Mouse (Mus musculus): Measurements from ENCODE around the gene Vmo1. TPM values are rescaled to one million over a fixed set of nuclear protein-coding genes. Genes with fewer than 3 reads are reported as not detected.

Gene Vmo1
- polyA plus RNA-seq, 1 experiment from 2014 or later = 0.31 TPM

- no peak for ATAC-seq (ENCODE audit: low FRiP score, low read depth)
- 81% methylated on average over 10 of the region's 10 CpGs for WGBS
- Histone ChIP-seq H3K9me3 (no peaks in the 10 kb centered on the region), H3K4me1 (peaks cover 11% of the 10 kb centered on the region; the same call in 1 of the 2 replicates), H3K27ac (0 out of 2 replicates have a peak within 1 kb of the TSS, but pooled peaks have one; percentile 40), H3K36me3 (no peaks in the 10 kb centered on the region), H3K4me2 (replicated peaks) (peak within 1 kb of the TSS; percentile 63), H3K9ac (peak within 1 kb of the TSS; percentile 70), H3K27me3 (peaks cover 15% of the 10 kb centered on the region; the same call in 1 of the 2 replicates), H3K4me3 (peak within 1 kb of the TSS; percentile 37)
Observed at GRCm38 (mm10) chr11:70518923-70519322, 4.5 kb upstream of the Vmo1 start, which contains the start of gene Gltpd2. Gene Gltpd2 (plus strand): TSS chr11:70519196.

- Histone ChIP-seq H3K4me3 (no peak overlapping the region), H3K9me3 (no peaks in the 10 kb centered on the region), H3K4me2 (replicated peaks) (no peak overlapping the region), H3K9ac (no peak overlapping the region), H3K27me3 (peaks cover 15% of the 10 kb centered on the region; the same call in 1 of the 2 replicates), H3K36me3 (no peaks in the 10 kb centered on the region), H3K27ac (no peak overlapping the region), H3K4me1 (peaks cover 11% of the 10 kb centered on the region; the same call in 1 of the 2 replicates)
- 23% methylated on average over 1 of the region's 1 CpGs for WGBS
- no peak for ATAC-seq (ENCODE audit: low FRiP score, low read depth)
Observed at GRCm38 (mm10) chr11:70518436-70518835, 4.0 kb upstream of the Vmo1 start.

GRCm38 (mm10) chr11:70516352-70516751 is 1.9 kb upstream of the Vmo1 start:
- Histone ChIP-seq H3K9ac (no peak overlapping the region), H3K36me3 (no peaks in the 10 kb centered on the region), H3K27me3 (peaks cover 15% of the 10 kb centered on the region; the same call in 1 of the 2 replicates), H3K4me3 (no peak overlapping the region), H3K9me3 (no peaks in the 10 kb centered on the region), H3K4me1 (peaks cover 11% of the 10 kb centered on the region; the same call in 1 of the 2 replicates), H3K27ac (no peak overlapping the region), H3K4me2 (replicated peaks) (no peak overlapping the region)
- ATAC-seq (ENCODE audit: low FRiP score, low read depth) = no peak
- 21% methylated on average over 2 of the region's 2 CpGs for WGBS

- H3K27ac ChIP-seq = no peak overlapping the region
- no peak overlapping the region for H3K4me2 ChIP-seq (replicated peaks)
- no peak for ATAC-seq (ENCODE audit: low FRiP score, low read depth)
- peaks cover 10% of the 10 kb centered on the region; the same call in 1 of the 2 replicates for H3K4me1 ChIP-seq
- no peaks in the 10 kb centered on the region for H3K36me3 ChIP-seq
- H3K4me3 ChIP-seq = no peak overlapping the region
- 66% methylated on average over 11 of the region's 11 CpGs for WGBS
- no peaks in the 10 kb centered on the region for H3K9me3 ChIP-seq
- no peaks in the 10 kb centered on the region for H3K27me3 ChIP-seq
- no peak overlapping the region; the same call in none of the 2 replicates for H3K9ac ChIP-seq
Observed at GRCm38 (mm10) chr11:70513520-70513919, 896 bp downstream of the Vmo1 start.

- no peak overlapping the region for H3K4me3 ChIP-seq
- no peak for ATAC-seq (ENCODE audit: low FRiP score, low read depth)
- WGBS = 75% methylated on average over 7 of the region's 7 CpGs
- H3K4me1 ChIP-seq = peaks cover 10% of the 10 kb centered on the region; the same call in 1 of the 2 replicates
- no peak overlapping the region for H3K9ac ChIP-seq
- no peaks in the 10 kb centered on the region for H3K36me3 ChIP-seq
- H3K27me3 ChIP-seq = no peaks in the 10 kb centered on the region
- H3K9me3 ChIP-seq = no peaks in the 10 kb centered on the region
- H3K27ac ChIP-seq = no peak overlapping the region
- no peak overlapping the region for H3K4me2 ChIP-seq (replicated peaks)
Observed at GRCm38 (mm10) chr11:70512709-70513342, 1.6 kb downstream of the Vmo1 start.

- ATAC-seq (ENCODE audit: low FRiP score, low read depth) = no peak
- Histone ChIP-seq H3K9ac (no peak overlapping the region), H3K4me3 (no peak overlapping the region), H3K4me2 (replicated peaks) (no peak overlapping the region), H3K27me3 (no peaks in the 10 kb centered on the region), H3K36me3 (no peaks in the 10 kb centered on the region), H3K9me3 (no peaks in the 10 kb centered on the region), H3K4me1 (peaks cover 10% of the 10 kb centered on the region; the same call in 1 of the 2 replicates), H3K27ac (no peak overlapping the region)
- 89% methylated on average over 7 of the region's 7 CpGs for WGBS
Observed at GRCm38 (mm10) chr11:70511825-70512224, 2.6 kb downstream of the Vmo1 start.

- Histone ChIP-seq H3K9me3 (no peaks in the 10 kb centered on the region), H3K36me3 (no peaks in the 10 kb centered on the region), H3K27me3 (no peaks in the 10 kb centered on the region), H3K27ac (no peak overlapping the region), H3K4me3 (no peak overlapping the region), H3K4me1 (peaks cover 10% of the 10 kb centered on the region; the same call in 1 of the 2 replicates), H3K4me2 (replicated peaks) (no peak overlapping the region), H3K9ac (no peak overlapping the region)
- no peak for ATAC-seq (ENCODE audit: low FRiP score, low read depth)
- 67% methylated on average over 2 of the region's 2 CpGs for WGBS
Observed at GRCm38 (mm10) chr11:70511242-70511641, 3.2 kb downstream of the Vmo1 start.

GRCm38 (mm10) chr11:70509753-70510564 is 4.5 kb downstream of the Vmo1 start:
- WGBS = 6% methylated on average over 19 of the region's 19 CpGs
- H3K36me3 ChIP-seq = no peaks in the 10 kb centered on the region
- H3K9ac ChIP-seq = peak overlapping the region; percentile 8; the same call in 1 of the 2 replicates
- peak overlapping the region; percentile 52 for H3K4me2 ChIP-seq (replicated peaks)
- peaks cover 10% of the 10 kb centered on the region; the same call in 1 of the 2 replicates for H3K4me1 ChIP-seq
- no peaks in the 10 kb centered on the region for H3K9me3 ChIP-seq
- no peaks in the 10 kb centered on the region for H3K27me3 ChIP-seq
- H3K4me3 ChIP-seq = peak overlapping the region; percentile 18; the same call in 1 of the 2 replicates
- no peak overlapping the region for H3K27ac ChIP-seq
- no peak for ATAC-seq (ENCODE audit: low FRiP score, low read depth)

GRCm38 (mm10) chr11:70506962-70507515 is 7.4 kb downstream of the Vmo1 start:
- H3K4me2 ChIP-seq (replicated peaks) = no peak overlapping the region
- no peak for ATAC-seq (ENCODE audit: low FRiP score, low read depth)
- no peak overlapping the region for H3K9ac ChIP-seq
- H3K4me3 ChIP-seq = no peak overlapping the region
- H3K9me3 ChIP-seq = no peaks in the 10 kb centered on the region
- no peak overlapping the region for H3K27ac ChIP-seq
- H3K27me3 ChIP-seq = no peaks in the 10 kb centered on the region
- no peaks in the 10 kb centered on the region for H3K36me3 ChIP-seq
- peaks cover 10% of the 10 kb centered on the region; the same call in 1 of the 2 replicates for H3K4me1 ChIP-seq
- WGBS = 70% methylated on average over 7 of the region's 7 CpGs

- no peaks in the 10 kb centered on the region for H3K27me3 ChIP-seq
- ATAC-seq (ENCODE audit: low FRiP score, low read depth) = no peak
- peaks cover 10% of the 10 kb centered on the region; the same call in 1 of the 2 replicates for H3K4me1 ChIP-seq
- H3K4me3 ChIP-seq = no peak overlapping the region
- no peak overlapping the region for H3K9ac ChIP-seq
- H3K27ac ChIP-seq = no peak overlapping the region
- no peaks in the 10 kb centered on the region for H3K36me3 ChIP-seq
- WGBS = 35% methylated on average over 4 of the region's 4 CpGs
- H3K4me2 ChIP-seq (replicated peaks) = no peak overlapping the region
- no peaks in the 10 kb centered on the region for H3K9me3 ChIP-seq
Observed at GRCm38 (mm10) chr11:70506385-70506784, 8.0 kb downstream of the Vmo1 start.

GRCm38 (mm10) chr11:70504970-70505369 is 9.4 kb downstream of the Vmo1 start, which contains the start of gene Tm4sf5:
Gene Tm4sf5 (plus strand): TSS chr11:70505244.
- Histone ChIP-seq H3K4me3 (no peak within 1 kb of the TSS), H3K27ac (no peak within 1 kb of the TSS), H3K9me3 (no peaks in the 10 kb centered on the region), H3K27me3 (no peaks in the 10 kb centered on the region), H3K4me1 (peaks cover 6% of the 10 kb centered on the region; the same call in 1 of the 2 replicates), H3K4me2 (replicated peaks) (no peak within 1 kb of the TSS), H3K36me3 (no peaks in the 10 kb centered on the region), H3K9ac (no peak within 1 kb of the TSS)
- 70% methylated on average over 9 of the region's 9 CpGs for WGBS
- ATAC-seq (ENCODE audit: low FRiP score, low read depth) = no peak

GRCm38 (mm10) chr11:70502018-70502417 is 12.4 kb downstream of the Vmo1 start:
- Histone ChIP-seq H3K27ac (no peak overlapping the region), H3K4me3 (no peak overlapping the region), H3K36me3 (no peaks in the 10 kb centered on the region), H3K27me3 (no peaks in the 10 kb centered on the region), H3K4me2 (replicated peaks) (no peak overlapping the region), H3K9ac (no peak overlapping the region), H3K4me1 (no peaks in the 10 kb centered on the region), H3K9me3 (no peaks in the 10 kb centered on the region)
- no peak for ATAC-seq (ENCODE audit: low FRiP score, low read depth)
- WGBS = 66% methylated on average over 3 of the region's 3 CpGs

Data from limb, embryonic 13.5 days (tissue).